Mouse (Mus musculus) kidney, postnatal 0 days (tissue): Measurements from ENCODE around the gene Col4a2. TPM values are rescaled to one million over a fixed set of nuclear protein-coding genes. Genes with fewer than 3 reads are reported as not detected.
A peak's percentile ranks its signal among the peaks of the same experiment; 100 is the strongest.

Experiments
- ATAC-seq: fragments of 200-750 bp; cut with Nextera tagmentation; replicated peaks from 2 replicates; pipeline ENCODE4 v1.8.0; 2017; ENCODE audit warnings: low read depth, moderate number of reproducible peaks, moderate TSS enrichment, moderate library complexity; ENCODE audit not compliant: low FRiP score
- DNase-seq: peaks from one replicate; pipeline ENCODE4 v3.0.0-alpha.2; 2016; ENCODE audit warnings: low spot score
- H3K27ac ChIP-seq: fragments of 300-500 bp; sonication (generic); 2 replicates; pipeline ENCODE4 v1.5.1; 2014; ENCODE audit warnings: mild to moderate bottlenecking
- H3K27me3 ChIP-seq: fragments of 300-500 bp; sonication (generic); 2 replicates; pipeline ENCODE4 v1.6.1; 2014; ENCODE audit warnings: low read length, mixed read lengths; ENCODE audit not compliant: insufficient read depth
- H3K36me3 ChIP-seq: fragments of 300-500 bp; sonication (generic); 2 replicates; pipeline ENCODE4 v1.6.1; 2014; ENCODE audit warnings: low read length, mixed read lengths; ENCODE audit not compliant: insufficient read depth
- H3K4me1 ChIP-seq: fragments of 300-500 bp; sonication (generic); replicated peaks from 2 replicates; pipeline ENCODE4 v1.6.1; 2014; ENCODE audit warnings: antibody characterized with exemption, low read length, mixed read lengths; ENCODE audit not compliant: insufficient read depth
- H3K4me2 ChIP-seq: fragments of 300-500 bp; sonication (generic); 2 replicates; pipeline ENCODE4 v1.6.1; 2014; ENCODE audit warnings: mild to moderate bottlenecking, low read length, moderate library complexity, mixed read lengths
- H3K4me3 ChIP-seq: fragments of 300-500 bp; sonication (generic); replicated peaks from 2 replicates; pipeline ENCODE4 v1.5.1; 2014; ENCODE audit warnings: low read depth, low read length
- H3K9ac ChIP-seq: fragments of 300-500 bp; sonication (generic); 2 replicates; pipeline ENCODE4 v1.6.1; 2014; ENCODE audit warnings: low read depth, low read length
- H3K9me3 ChIP-seq: fragments of 300-500 bp; sonication (generic); replicated peaks from 2 replicates; pipeline ENCODE4 v1.6.1; 2016; ENCODE audit warnings: low read length, inconsistent platforms, mixed read lengths
- CTCF ChIP-seq: IDR thresholded peaks from 2 replicates; pipeline ENCODE4 v1.5.1; 2016; ENCODE audit warnings: antibody characterized with exemption, low read depth, mild to moderate bottlenecking, moderate library complexity
- WGBS: fragments of 180-500 bp; shearing (Covaris S2); extraction: QIAGEN DNeasy Blood & Tissue Kit; methylation state at CpG from one replicate; pipeline ENCODE4 v1.1.7; 2014; 5-methylcytosine and 5-hydroxymethylcytosine counted together
- polyA plus RNA-seq: library from polyadenylated mRNA; unstranded; fragments of >200 nt; fragmentation: Nextera tagmentation; extraction: Ambion mirVana; gene quantifications from 2 replicates; pipeline ENCODE4 v1.2.1, GENCODE M21; 2015

Gene Col4a2
- polyA plus RNA-seq, 1 experiment from 2014 or later, result 140 TPM

- no peak overlapping the region for H3K4me2 ChIP-seq
- H3K4me1 ChIP-seq, result peaks cover 18% of the 10 kb centered on the region
- no peak for DNase-seq
- H3K9me3 ChIP-seq, result no peaks in the 10 kb centered on the region
- H3K4me3 ChIP-seq, result no peak overlapping the region
- peak; percentile 57; the same call in 1 of the 2 replicates for ATAC-seq
- TF ChIP-seq CTCF, result no peak
- no peaks in the 10 kb centered on the region for H3K36me3 ChIP-seq
- H3K9ac ChIP-seq, result no peak overlapping the region
- H3K27me3 ChIP-seq, result no peaks in the 10 kb centered on the region
- H3K27ac ChIP-seq, result no peak overlapping the region
- 61% methylated on average over 10 of the region's 10 CpGs for WGBS
Observed at GRCm38 (mm10) chr8:11346225-11346624, 33.6 kb downstream of the Col4a2 start.

GRCm38 (mm10) chr8:11347699-11348098 is 35.1 kb downstream of the Col4a2 start:
- ATAC-seq, result no peak
- DNase-seq, result no peak
- WGBS, result 75% methylated on average over 9 of the region's 9 CpGs
- Histone ChIP-seq H3K4me3 (no peak overlapping the region), H3K36me3 (no peaks in the 10 kb centered on the region), H3K9me3 (no peaks in the 10 kb centered on the region), H3K4me1 (peaks cover 15% of the 10 kb centered on the region), H3K27me3 (no peaks in the 10 kb centered on the region), H3K27ac (no peak overlapping the region), H3K4me2 (no peak overlapping the region), H3K9ac (no peak overlapping the region)
- no peak for TF ChIP-seq CTCF

GRCm38 (mm10) chr8:11348622-11349021 is 36.0 kb downstream of the Col4a2 start:
- Histone ChIP-seq H3K4me2 (no peak overlapping the region), H3K9ac (no peak overlapping the region), H3K4me1 (peaks cover 15% of the 10 kb centered on the region), H3K36me3 (no peaks in the 10 kb centered on the region), H3K9me3 (no peaks in the 10 kb centered on the region), H3K4me3 (no peak overlapping the region), H3K27ac (no peak overlapping the region), H3K27me3 (no peaks in the 10 kb centered on the region)
- 77% methylated on average over 11 of the region's 11 CpGs for WGBS
- DNase-seq (no peak), ATAC-seq (no peak)
- no peak for TF ChIP-seq CTCF

- DNase-seq (no peak), ATAC-seq (no peak)
- no peaks in the 10 kb centered on the region for H3K9me3 ChIP-seq
- no peaks in the 10 kb centered on the region for H3K27me3 ChIP-seq
- H3K9ac ChIP-seq, result no peak overlapping the region
- peaks cover 9% of the 10 kb centered on the region; the same call in 1 of the 2 replicates for H3K36me3 ChIP-seq
- no peak overlapping the region for H3K4me2 ChIP-seq
- no peak overlapping the region for H3K27ac ChIP-seq
- no peak overlapping the region for H3K4me3 ChIP-seq
- peaks cover 15% of the 10 kb centered on the region for H3K4me1 ChIP-seq
- no peak for TF ChIP-seq CTCF
- 87% methylated on average over 6 of the region's 6 CpGs for WGBS
Observed at GRCm38 (mm10) chr8:11351355-11351754, 38.8 kb downstream of the Col4a2 start.

DNA sequence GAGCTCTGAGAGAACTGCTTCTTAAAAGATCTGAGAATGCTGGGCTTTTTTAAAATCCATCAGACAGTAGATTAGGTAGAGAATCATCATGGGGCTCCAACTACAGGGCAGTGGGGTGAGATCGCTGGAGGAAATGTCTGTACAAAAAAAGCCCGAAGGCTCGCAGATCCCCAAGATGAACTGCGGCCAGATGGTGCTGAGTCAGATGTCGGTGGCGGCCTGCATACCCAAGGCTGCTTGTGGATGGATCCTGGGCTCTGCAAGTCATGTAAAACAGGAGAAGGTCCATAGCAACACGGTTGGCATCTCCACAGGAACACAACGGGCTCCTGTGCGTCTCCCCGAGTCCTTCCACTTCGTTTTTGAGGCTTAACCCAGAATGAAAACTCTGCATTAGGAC is 39.9 kb downstream of the Col4a2 start:
- TF ChIP-seq CTCF, result no peak
- no peak overlapping the region for H3K27ac ChIP-seq
- no peaks in the 10 kb centered on the region for H3K27me3 ChIP-seq
- 76% methylated on average over 11 of the region's 11 CpGs for WGBS
- no peak overlapping the region for H3K9ac ChIP-seq
- peaks cover 9% of the 10 kb centered on the region; the same call in 1 of the 2 replicates for H3K36me3 ChIP-seq
- H3K9me3 ChIP-seq, result no peaks in the 10 kb centered on the region
- no peak overlapping the region for H3K4me3 ChIP-seq
- DNase-seq (no peak), ATAC-seq (no peak)
- no peak overlapping the region for H3K4me2 ChIP-seq
- H3K4me1 ChIP-seq, result peaks cover 7% of the 10 kb centered on the region

DNA sequence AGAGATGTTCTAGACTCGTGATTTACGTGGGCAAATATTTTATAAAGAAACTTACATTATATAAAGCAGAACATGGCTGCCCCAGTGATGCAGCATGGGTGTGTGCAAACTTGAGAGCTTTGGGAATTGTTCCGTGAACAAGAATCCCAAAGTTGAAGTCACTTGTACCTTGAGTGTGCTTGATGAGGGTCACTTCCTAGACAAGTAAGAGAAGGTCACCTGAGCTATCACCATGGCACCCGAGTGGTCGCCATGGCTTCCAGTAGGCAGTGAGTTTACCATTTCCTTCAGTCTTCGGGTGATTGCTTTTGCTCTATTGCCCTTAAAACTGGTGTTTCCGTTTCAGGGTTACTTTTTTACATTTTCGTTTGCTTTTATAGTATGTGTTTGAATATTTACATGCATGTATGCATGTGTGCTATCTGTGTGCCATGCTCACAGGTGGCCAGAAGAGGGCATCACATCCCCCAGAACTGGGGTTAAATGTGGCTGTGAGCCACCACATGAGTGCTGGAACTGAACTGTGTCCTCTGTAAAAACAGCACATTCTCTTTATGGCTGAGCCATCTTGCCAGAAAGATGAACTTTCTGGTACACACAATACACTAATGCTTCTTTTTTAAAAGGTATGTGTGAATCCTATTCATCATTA is 42.3 kb downstream of the Col4a2 start:
- peak; percentile 54 for TF ChIP-seq CTCF
- 88% methylated on average over 8 of the region's 8 CpGs for WGBS
- ATAC-seq (no peak), DNase-seq (no peak)
- peaks cover 19% of the 10 kb centered on the region for H3K4me1 ChIP-seq
- no peaks in the 10 kb centered on the region for H3K27me3 ChIP-seq
- no peak overlapping the region for H3K4me2 ChIP-seq
- no peak overlapping the region for H3K9ac ChIP-seq
- no peak overlapping the region for H3K27ac ChIP-seq
- no peaks in the 10 kb centered on the region for H3K9me3 ChIP-seq
- H3K36me3 ChIP-seq, result peaks cover 9% of the 10 kb centered on the region; the same call in 1 of the 2 replicates
- no peak overlapping the region for H3K4me3 ChIP-seq

DNA sequence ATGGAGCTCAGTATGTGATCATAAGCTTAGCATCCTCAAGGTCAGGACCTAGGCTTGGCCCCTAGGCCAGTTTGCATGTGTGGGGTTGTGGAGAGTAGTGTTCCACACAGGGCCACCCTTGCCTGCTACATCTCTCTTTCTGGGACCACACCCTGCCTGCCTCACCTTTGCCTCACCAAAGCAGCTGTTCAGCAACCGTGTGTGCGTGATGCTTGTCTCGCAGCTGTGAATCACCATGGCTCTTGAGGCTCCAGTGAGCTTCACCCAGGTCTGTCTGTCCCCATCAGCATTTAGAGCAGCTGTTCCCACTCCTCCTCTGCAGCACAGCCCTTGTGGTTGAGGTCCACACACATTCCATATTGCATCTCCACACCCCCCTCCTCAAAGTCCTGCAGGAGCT is 43.3 kb downstream of the Col4a2 start:
- Histone ChIP-seq H3K36me3 (peaks cover 9% of the 10 kb centered on the region; the same call in 1 of the 2 replicates), H3K4me3 (no peak overlapping the region), H3K4me2 (no peak overlapping the region), H3K4me1 (peaks cover 28% of the 10 kb centered on the region), H3K9ac (no peak overlapping the region), H3K27ac (no peak overlapping the region), H3K9me3 (no peaks in the 10 kb centered on the region), H3K27me3 (no peaks in the 10 kb centered on the region)
- 86% methylated on average over 3 of the region's 3 CpGs for WGBS
- no peak for ATAC-seq
- no peak for TF ChIP-seq CTCF
- no peak for DNase-seq
